Mouse (Mus musculus) cerebellum, adult 11 months (tissue): ENCODE results near the gene Psg28.
"Not testable (repeated sequence)": the region's sequence is repeated elsewhere in the genome, so short reads cannot be mapped to it uniquely, and the experiment has no call there.

Source experiments
- DNase-seq: peaks from one replicate; pipeline ENCODE4 v3.0.0; 2022

Gene Psg28

DNA sequence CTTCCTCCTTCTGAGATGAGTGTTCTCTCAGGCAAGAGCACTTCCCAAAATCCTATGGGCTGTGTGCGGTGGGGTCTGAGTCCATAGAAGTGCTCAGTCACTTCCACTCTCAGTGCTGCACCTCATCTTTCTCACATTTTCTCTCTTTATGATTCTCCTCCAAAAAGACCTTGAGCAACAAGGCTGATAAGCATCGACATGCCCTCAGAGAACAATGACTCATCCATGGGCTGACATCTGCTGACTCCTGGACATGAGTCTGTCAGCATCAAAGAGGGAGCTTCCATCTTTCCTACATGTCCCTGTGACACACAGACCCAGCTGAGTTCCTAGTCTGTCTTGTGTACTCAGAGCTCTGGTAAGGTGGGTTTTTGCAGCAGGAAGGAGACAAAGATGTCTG, at the start of gene Psg28:
Gene Psg28, minus strand, starts transcription at position 101 of the 400 bp plus-strand sequence.
- DNase-seq, result not testable (repeated sequence)

DNA sequence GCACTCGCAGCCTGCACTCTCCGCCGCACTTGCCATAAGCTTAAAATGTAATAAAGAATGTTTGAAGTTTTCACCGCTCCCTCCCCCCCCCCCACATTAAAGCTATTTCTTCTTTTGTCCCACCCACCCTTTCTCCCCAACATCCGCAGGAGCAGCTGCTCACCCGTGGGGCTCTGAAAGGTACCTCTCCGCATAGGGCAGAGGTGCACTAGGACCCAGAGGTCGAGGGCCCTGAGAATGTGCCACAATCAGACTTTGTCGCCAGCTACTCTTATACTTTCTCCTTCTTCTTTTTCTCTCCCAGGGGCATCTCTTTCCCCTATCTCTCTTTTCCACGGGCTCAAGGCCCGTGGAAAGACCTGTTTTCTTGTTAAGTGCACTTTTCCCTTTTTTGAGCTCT, 28.4 kb downstream of the Psg28 start:
- no peak for DNase-seq

- no peak for DNase-seq
These were observed 29.2 kb downstream of the Psg28 start for GRCm38 (mm10) chr7:18402527-18403237.

GRCm38 (mm10) chr7:18391483-18391882, 40.4 kb downstream of the Psg28 start:
- not testable (repeated sequence) for DNase-seq

DNA sequence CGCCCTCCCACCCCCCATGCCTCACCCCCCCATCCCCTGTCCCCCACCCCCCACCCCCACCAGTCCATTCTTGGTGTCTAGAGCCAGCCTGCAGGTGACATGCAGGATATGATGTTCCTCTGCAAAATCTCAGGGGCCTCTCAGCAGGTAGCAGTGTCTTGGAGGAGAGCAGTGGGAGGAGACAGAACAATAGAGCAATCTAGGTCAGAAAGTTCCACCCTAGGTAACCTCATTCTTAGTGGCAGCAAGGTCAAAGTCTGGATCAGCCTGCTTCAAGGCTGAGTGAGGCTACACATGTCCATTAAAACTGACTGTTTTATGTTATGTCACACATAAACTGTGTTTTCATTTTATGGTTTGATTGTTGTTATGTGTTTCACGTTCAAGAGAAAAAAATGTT, 53.5 kb downstream of the Psg28 start:
- no peak for DNase-seq
